In genomic region chr12:80062410-80063401, GRCm38 (mm10) we compare ENCODE assay signal across 8 mouse cellular contexts. TPM values are rescaled to one million over a fixed set of nuclear protein-coding genes. Genes with fewer than 3 reads are reported as not detected.
DNase-seq lines count a peak whose midpoint lies in the region; ATAC-seq and TF ChIP-seq lines count a peak whose summit lies in the region.

No protein-coding gene starts in this region.

- no peak overlapping the region for H3K9ac ChIP-seq in forebrain, embryonic 12.5 days
- no peak overlapping the region for H3K9ac ChIP-seq in neural tube, embryonic 15.5 days (replicated peaks)

- intact Hi-C loops in left cerebral cortex, postnatal 14 days (cut with DNase I): loop anchor here (2.0 kb wide), 1 partner anchor 48 kb away; no protein-coding TSS in a partner anchor

- H3K4me2 ChIP-seq in forebrain, embryonic 12.5 days: peak overlapping the region; percentile 40
- H3K4me2 ChIP-seq in neural tube, embryonic 15.5 days: peak overlapping the region; percentile 17; the same call in 1 of the 2 replicates

- H3K9me3 ChIP-seq in E14TG2a.4 (ENCODE audit: low read length): no peaks in the 10 kb centered on the region
- H3K9me3 ChIP-seq in forebrain, embryonic 12.5 days: no peaks in the 10 kb centered on the region
- H3K9me3 ChIP-seq in neural tube, embryonic 15.5 days (replicated peaks): no peaks in the 10 kb centered on the region

- H3K36me3 ChIP-seq in E14TG2a.4 (ENCODE audit: insufficient read depth, low read length): no peaks in the 10 kb centered on the region
- H3K36me3 ChIP-seq in forebrain, embryonic 12.5 days (replicated peaks): no peaks in the 10 kb centered on the region
- no peaks in the 10 kb centered on the region for H3K36me3 ChIP-seq in neural tube, embryonic 15.5 days

- H3K27ac ChIP-seq in brown adipose tissue, adult 24 weeks (replicated peaks; ENCODE audit: low read depth, low read length): 0 out of 2 replicates have a peak overlapping the region, but pooled peaks have one; percentile 0
- peak overlapping the region; percentile 97 for H3K27ac ChIP-seq in forebrain, embryonic 12.5 days
- H3K27ac ChIP-seq in neural tube, embryonic 15.5 days (replicated peaks): peak overlapping the region; percentile 80

- 1% methylated on average over 6 of the region's 6 CpGs for WGBS in forebrain, embryonic 12.5 days
- 3% methylated on average over 6 of the region's 6 CpGs for WGBS in neural tube, embryonic 15.5 days

- DNase-seq in heart, postnatal 4 days: peak; percentile 55
- DNase-seq in left cerebral cortex, postnatal 14 days (ENCODE audit: low spot score in 2 of 2): peak; percentile 60 to 64
- DNase-seq in adrenal gland, postnatal 4 days (ENCODE audit: low spot score in 2 of 2): no peak

- H3K27me3 ChIP-seq in E14TG2a.4 (ENCODE audit: insufficient read depth, low read length): peaks cover 28% of the 10 kb centered on the region
- H3K27me3 ChIP-seq in forebrain, embryonic 12.5 days: no peaks in the 10 kb centered on the region
- H3K27me3 ChIP-seq in neural tube, embryonic 15.5 days (replicated peaks): no peaks in the 10 kb centered on the region

- H3K4me3 ChIP-seq in E14TG2a.4 (replicated peaks; ENCODE audit: low read length): peak overlapping the region; percentile 45
- no peak overlapping the region for H3K4me3 ChIP-seq in brown adipose tissue, adult 24 weeks (ENCODE audit: insufficient read depth, low read depth, low read length)
- no peak overlapping the region; the same call in 1 of the 2 replicates for H3K4me3 ChIP-seq in forebrain, embryonic 12.5 days (replicated peaks)
- H3K4me3 ChIP-seq in neural tube, embryonic 15.5 days (replicated peaks): no peak overlapping the region

- H3K4me1 ChIP-seq in E14TG2a.4 (replicated peaks; ENCODE audit: low read depth, low read length): peaks cover 54% of the 10 kb centered on the region
- H3K4me1 ChIP-seq in brown adipose tissue, adult 24 weeks (ENCODE audit: control insufficient read depth, insufficient read depth, insufficient read length, low read length): peaks cover 49% of the 10 kb centered on the region
- H3K4me1 ChIP-seq in forebrain, embryonic 12.5 days: peaks cover 64% of the 10 kb centered on the region
- H3K4me1 ChIP-seq in neural tube, embryonic 15.5 days: peaks cover 55% of the 10 kb centered on the region

- peak; percentile 94 for ATAC-seq in forebrain, embryonic 12.5 days (ENCODE audit: low FRiP score)
- peak; percentile 91 for ATAC-seq in neural tube, embryonic 15.5 days (ENCODE audit: low FRiP score)
- no peak for ATAC-seq in activated CD4-positive, CD25-positive, alpha-beta regulatory T cell, adult 4 months

- no peak for TF ChIP-seq CTCF in E14TG2a.4 (conservative IDR thresholded peaks at IDR 0.05; ENCODE audit: low read length)

RNA-seq across cellular contexts. Expression of gene Zfp36l1, which starts 50.1 kb away (rescaled TPM):
- 67.0 and 75.8 TPM in 2 replicates for polyA plus RNA-seq in brown adipose tissue, adult 24 weeks (2012; ENCODE audit: insufficient read depth, insufficient read length, missing spikeins)
- polyA plus RNA-seq in forebrain, embryonic 12.5 days (2016; fragmentation: Nextera tagmentation; extraction: Ambion mirVana): 91.5 and 96.5 TPM in 2 replicates
- total RNA-seq in heart, postnatal 4 days (2021): 100 to 1,000 TPM; 174 to 188 TPM
- total RNA-seq in left cerebral cortex, postnatal 14 days (2021): 10 to 100 TPM; 36.3 to 39.5 TPM
- polyA plus RNA-seq in neural tube, embryonic 15.5 days (2015; fragmentation: Nextera tagmentation; extraction: Ambion mirVana): 33.6 and 54.3 TPM in 2 replicates
- total RNA-seq in adrenal gland, postnatal 4 days (2021): 100 to 1,000 TPM; 264 to 275 TPM
- 100 to 1,000 TPM; 109 to 180 TPM for polyA plus RNA-seq in activated CD4-positive, CD25-positive, alpha-beta regulatory T cell, adult 4 months (2017; shearing (Covaris generic))

Comparison
In these comparisons a context has a peak if more than half of its experiments do, and no peak if none do; other contexts are left out.
1. H3K27ac ChIP-seq: peak in every context shown above with its lines; median percentile 97 in forebrain, embryonic 12.5 days; 80 in neural tube, embryonic 15.5 days; 0 in brown adipose tissue, adult 24 weeks.
2. DNase-seq: peak in heart, postnatal 4 days (single experiment) and left cerebral cortex, postnatal 14 days (2 of 2); none in adrenal gland, postnatal 4 days (0 of 2).